Mouse (Mus musculus): ENCODE results near the gene Tbx5.

DNA sequence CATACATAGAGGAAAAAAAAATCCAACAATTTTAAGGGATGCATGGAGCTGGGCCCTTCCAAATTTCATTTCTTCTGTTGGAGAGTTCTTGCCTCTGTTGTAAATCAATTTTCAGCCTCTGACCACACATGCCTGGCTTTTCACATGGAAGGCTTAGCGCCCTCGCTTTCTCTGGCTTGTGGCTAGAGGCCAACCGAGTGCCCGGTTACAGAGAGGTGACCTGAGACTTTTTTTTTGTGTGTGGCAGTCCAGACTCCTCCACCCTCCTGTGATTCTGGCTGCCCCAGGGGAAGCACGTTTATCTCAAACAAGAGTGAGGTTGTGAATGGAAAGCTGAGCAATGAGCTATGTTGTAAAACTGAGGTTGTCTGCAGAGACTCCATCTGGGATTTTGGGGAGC lies 28.8 kb downstream of the Tbx5 start:
- TF ChIP-seq GABPA (IDR thresholded peaks at IDR 0.05; ENCODE audit: low read depth, low read length) (no peak), SIN3A (IDR thresholded peaks at IDR 0.05; ENCODE audit: low read length) (no peak), USF1 (IDR thresholded peaks at IDR 0.05; ENCODE audit: low read depth, low read length) (no peak), GATA1 (IDR thresholded peaks at IDR 0.05; ENCODE audit: low read depth, low read length) (no peak), CTCF (IDR thresholded peaks at IDR 0.05 in 2 of 3, conservative IDR thresholded peaks at IDR 0.05 in 1 of 3; ENCODE audit: control insufficient read depth in 1 of 3, insufficient read depth in 1 of 3, low read depth in 2 of 3, low read length in 3 of 3, poor library complexity in 1 of 3, severe bottlenecking in 1 of 3) (no peak), POLR2A (IDR thresholded peaks at IDR 0.05; ENCODE audit: control insufficient read depth in 1 of 2, insufficient read depth in 1 of 2, low read depth in 1 of 2, low read length in 2 of 2, poor library complexity in 1 of 2) (no peak), RAD21 (IDR thresholded peaks at IDR 0.05; ENCODE audit: low read depth, low read length) (no peak), MAZ (IDR thresholded peaks at IDR 0.05; ENCODE audit: low read depth, low read length) (no peak), SMC3 (IDR thresholded peaks at IDR 0.05; ENCODE audit: low read depth, low read length) (no peak), MYB (IDR thresholded peaks at IDR 0.05; ENCODE audit: low read depth, low read length) (no peak)
